Mouse (Mus musculus) ES-Bruce4 (cell line): ENCODE measurements around the gene Gm49425. TPM values are rescaled to one million over a fixed set of nuclear protein-coding genes. Genes with fewer than 3 reads are reported as not detected.
"Not testable (repeated sequence)": the region's sequence is repeated elsewhere in the genome, so short reads cannot be mapped to it uniquely, and the experiment has no call there.

Source experiments
- H3K27ac ChIP-seq: 2 replicates; pipeline ENCODE4 v1.5.1; 2012; ENCODE audit warnings: low read length, inconsistent platforms; ENCODE audit not compliant: insufficient read depth
- H3K27me3 ChIP-seq: 2 replicates; pipeline ENCODE4 v1.6.1; 2012; ENCODE audit warnings: mild to moderate bottlenecking, low read length, inconsistent platforms; ENCODE audit not compliant: control insufficient read depth, poor library complexity, insufficient read depth, severe bottlenecking
- H3K36me3 ChIP-seq: 2 replicates; pipeline ENCODE4 v1.6.1; 2012; ENCODE audit warnings: inconsistent platforms, mild to moderate bottlenecking, low read length, moderate library complexity; ENCODE audit not compliant: control insufficient read depth, poor library complexity, insufficient read depth, severe bottlenecking
- H3K4me1 ChIP-seq: one replicate; pipeline ENCODE4 v1.8.1; 2011; ENCODE audit warnings: low read length; ENCODE audit not compliant: control insufficient read depth, insufficient read depth
- H3K4me3 ChIP-seq: 2 replicates; pipeline ENCODE4 v1.5.1; 2011; ENCODE audit warnings: low read depth, mild to moderate bottlenecking, low read length
- H3K9ac ChIP-seq: 2 replicates; pipeline ENCODE4 v1.6.1; 2012; ENCODE audit warnings: low read depth, mild to moderate bottlenecking, inconsistent platforms; ENCODE audit not compliant: poor library complexity, severe bottlenecking
- H3K9me3 ChIP-seq: replicated peaks from 2 replicates; pipeline ENCODE4 v1.6.1; 2012; ENCODE audit warnings: mild to moderate bottlenecking, low read length, inconsistent platforms; ENCODE audit not compliant: control insufficient read depth, poor library complexity, insufficient read depth, severe bottlenecking
- CTCF ChIP-seq: IDR thresholded peaks from one replicate; pipeline ENCODE4 v1.8.1; 2011; ENCODE audit warnings: low read depth, low read length
- EP300 ChIP-seq: IDR thresholded peaks from 2 replicates; pipeline ENCODE4 v1.6.1; 2011; ENCODE audit warnings: low read depth, low read length; ENCODE audit not compliant: insufficient read depth
- POLR2A ChIP-seq: IDR thresholded peaks from one replicate; pipeline ENCODE4 v1.8.1; 2011; ENCODE audit warnings: low read length; ENCODE audit not compliant: insufficient read depth
- polyA plus RNA-seq: library from polyadenylated mRNA; stranded (reverse); fragments of >200 nt; gene quantifications from 2 replicates; pipeline ENCODE4 v1.2.4, GENCODE M21; 2011; ENCODE audit warnings: low read depth; ENCODE audit not compliant: missing spikeins, insufficient read depth, insufficient read length

The Gm49425 gene
- not detected in 2 replicates for polyA plus RNA-seq

- not testable (repeated sequence) for H3K9ac ChIP-seq, H3K4me1 ChIP-seq, H3K27me3 ChIP-seq, H3K9me3 ChIP-seq, H3K36me3 ChIP-seq, H3K4me3 ChIP-seq, H3K27ac ChIP-seq
These were observed at the start of gene Gm49425 for GRCm38 (mm10) chr15:101517161-101517560. TSS of gene Gm49425 (minus strand) at chr15:101517261.

- TF ChIP-seq CTCF = no peak
- TF ChIP-seq EP300 = no peak
- TF ChIP-seq POLR2A = no peak
- H3K27ac ChIP-seq = no peak within 1 kb of the TSS
- no peak within 1 kb of the TSS for H3K9ac ChIP-seq
- no peaks in the 10 kb centered on the region for H3K27me3 ChIP-seq
- H3K36me3 ChIP-seq = no peaks in the 10 kb centered on the region
- H3K4me3 ChIP-seq = no peak within 1 kb of the TSS
- no peaks in the 10 kb centered on the region for H3K9me3 ChIP-seq
- H3K4me1 ChIP-seq = no peaks in the 10 kb centered on the region
These were observed 45.8 kb upstream of the Gm49425 start, which contains the start of gene Krt90 for GRCm38 (mm10) chr15:101562850-101563249. TSS of gene Krt90 (minus strand) at chr15:101562950.

GRCm38 (mm10) chr15:101558034-101558646 lies 41.1 kb upstream of the Gm49425 start:
- no peaks in the 10 kb centered on the region for H3K4me1 ChIP-seq
- TF ChIP-seq CTCF = no peak
- no peak for TF ChIP-seq POLR2A
- no peak for TF ChIP-seq EP300
- H3K27ac ChIP-seq = no peak overlapping the region
- H3K36me3 ChIP-seq = no peaks in the 10 kb centered on the region
- no peaks in the 10 kb centered on the region for H3K9me3 ChIP-seq
- no peak overlapping the region for H3K4me3 ChIP-seq
- H3K9ac ChIP-seq = no peak overlapping the region
- H3K27me3 ChIP-seq = no peaks in the 10 kb centered on the region

- Histone ChIP-seq H3K27ac (no peak overlapping the region), H3K9me3 (no peaks in the 10 kb centered on the region), H3K36me3 (no peaks in the 10 kb centered on the region), H3K27me3 (no peaks in the 10 kb centered on the region), H3K9ac (no peak overlapping the region), H3K4me1 (no peaks in the 10 kb centered on the region), H3K4me3 (no peak overlapping the region)
- TF ChIP-seq EP300 (no peak), POLR2A (no peak), CTCF (no peak)
These were observed 36.1 kb upstream of the Gm49425 start for GRCm38 (mm10) chr15:101553169-101553568.

GRCm38 (mm10) chr15:101552188-101552587 lies 35.1 kb upstream of the Gm49425 start:
- Histone ChIP-seq H3K36me3 (no peaks in the 10 kb centered on the region), H3K27me3 (no peaks in the 10 kb centered on the region), H3K27ac (no peak overlapping the region), H3K9ac (no peak overlapping the region), H3K9me3 (no peaks in the 10 kb centered on the region), H3K4me1 (no peaks in the 10 kb centered on the region), H3K4me3 (no peak overlapping the region)
- no peak for TF ChIP-seq POLR2A
- no peak for TF ChIP-seq CTCF
- no peak for TF ChIP-seq EP300

GRCm38 (mm10) chr15:101550567-101550966 lies 33.5 kb upstream of the Gm49425 start, which contains the start of gene Krt82:
TSS of gene Krt82 (minus strand) at chr15:101550667.
- H3K27ac ChIP-seq = no peak within 1 kb of the TSS
- H3K4me1 ChIP-seq = no peaks in the 10 kb centered on the region
- H3K27me3 ChIP-seq = no peaks in the 10 kb centered on the region
- H3K36me3 ChIP-seq = no peaks in the 10 kb centered on the region
- no peak within 1 kb of the TSS for H3K9ac ChIP-seq
- H3K9me3 ChIP-seq = no peaks in the 10 kb centered on the region
- H3K4me3 ChIP-seq = no peak within 1 kb of the TSS
- TF ChIP-seq POLR2A (no peak), EP300 (no peak), CTCF (no peak)
